Mouse (Mus musculus) C2C12 (cell line): ENCODE data around the gene Casp9.

Experiments used
- CEBPB ChIP-seq: IDR thresholded peaks from one replicate; pipeline ENCODE4 v1.6.1; 2011; ENCODE audit warnings: low read depth, mild to moderate bottlenecking, control low read depth, moderate library complexity
- CTCF ChIP-seq: IDR thresholded peaks from one replicate; pipeline ENCODE4 v1.5.1; 2011; ENCODE audit not compliant: control insufficient read depth, insufficient read depth, insufficient read length
- FOSL1 ChIP-seq: IDR thresholded peaks from one replicate; pipeline ENCODE4 v1.8.0; 2011; ENCODE audit warnings: mild to moderate bottlenecking, low read length; ENCODE audit not compliant: poor library complexity, insufficient read depth, severe bottlenecking
- MAX ChIP-seq: IDR thresholded peaks from one replicate; pipeline ENCODE4 v1.6.1; 2011; ENCODE audit warnings: mild to moderate bottlenecking, control low read depth
- MYOD1 ChIP-seq: IDR thresholded peaks from one replicate; pipeline ENCODE4 v1.6.1; 2011; ENCODE audit warnings: low read depth; ENCODE audit not compliant: control insufficient read depth, insufficient read length
- MYOG ChIP-seq: IDR thresholded peaks from one replicate; pipeline ENCODE4 v1.6.1; 2011; ENCODE audit not compliant: control insufficient read depth, insufficient read length; ENCODE audit errors: extremely low read depth
- USF1 ChIP-seq: IDR thresholded peaks from one replicate; pipeline ENCODE4 v1.6.1; 2011; ENCODE audit warnings: low read depth, mild to moderate bottlenecking, control low read depth, moderate library complexity

DNA sequence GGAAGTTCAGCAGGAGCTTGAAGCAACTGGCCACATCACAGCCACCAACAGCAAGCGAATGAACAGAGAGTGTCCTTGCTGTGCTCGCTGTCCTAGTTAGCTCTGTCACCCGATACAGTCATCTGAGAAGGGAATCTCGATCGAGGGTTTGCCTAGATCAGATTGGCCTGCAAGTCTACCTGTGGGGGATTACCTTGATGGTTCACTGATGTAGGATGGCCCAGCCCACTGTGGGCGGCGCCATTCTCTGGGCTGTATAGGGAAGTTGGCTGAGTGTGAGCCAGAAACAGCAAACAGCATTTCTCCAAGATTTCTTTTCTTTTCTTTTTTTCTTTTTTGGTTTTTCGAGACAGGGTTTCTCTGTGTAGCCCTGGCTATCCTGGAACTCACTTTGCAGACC is 71.1 kb downstream of the Casp9 start:
- TF ChIP-seq CTCF (no peak), MYOG (no peak), MAX (no peak), USF1 (no peak), FOSL1 (no peak), MYOD1 (no peak), CEBPB (no peak)
